Mouse (Mus musculus): Measurements from ENCODE around the gene Tgm1.

The Tgm1 gene

GRCm38 (mm10) chr14:55713729-55714122 is at the start of gene Tgm1:
TSS of gene Tgm1 (minus strand) at chr14:55713926.
- no peak for DNase-seq

- no peak for DNase-seq
Observed at GRCm38 (mm10) chr14:55763166-55763565, 49.4 kb upstream of the Tgm1 start.

GRCm38 (mm10) chr14:55762001-55762821 is 48.5 kb upstream of the Tgm1 start:
- DNase-seq = peak; percentile 26

- DNase-seq = no peak
Observed at GRCm38 (mm10) chr14:55761163-55761562, 47.4 kb upstream of the Tgm1 start, which contains the start of gene Ltb4r2. TSS of gene Ltb4r2 (plus strand) at chr14:55761428.

- peak; percentile 86 for DNase-seq
Observed at GRCm38 (mm10) chr14:55760156-55760555, 46.4 kb upstream of the Tgm1 start.

GRCm38 (mm10) chr14:55758363-55758784 is 44.6 kb upstream of the Tgm1 start, which contains the start of gene Cideb:
TSS of gene Cideb (minus strand) at chr14:55758458.
- no peak for DNase-seq

GRCm38 (mm10) chr14:55757566-55757965 is 43.8 kb upstream of the Tgm1 start:
- DNase-seq = no peak

- no peak for DNase-seq
Observed at GRCm38 (mm10) chr14:55747051-55747847, 33.5 kb upstream of the Tgm1 start.

- no peak for DNase-seq
Observed at GRCm38 (mm10) chr14:55745861-55746237, 32.1 kb upstream of the Tgm1 start.

GRCm38 (mm10) chr14:55745180-55745860 is 31.6 kb upstream of the Tgm1 start, which contains the start of the genes Dhrs1 and Nop9:
TSS of gene Dhrs1 (minus strand) at chr14:55745690.
TSS of gene Nop9 (plus strand) at chr14:55745693.
- DNase-seq = peak; percentile 87

- peak; percentile 90 for DNase-seq
Observed at GRCm38 (mm10) chr14:55743711-55744110, 30.0 kb upstream of the Tgm1 start.

- no peak for DNase-seq
Observed at GRCm38 (mm10) chr14:55737086-55737687, 23.5 kb upstream of the Tgm1 start.

GRCm38 (mm10) chr14:55735758-55736157 is 22.0 kb upstream of the Tgm1 start:
- no peak for DNase-seq

GRCm38 (mm10) chr14:55735334-55735733 is 21.6 kb upstream of the Tgm1 start:
- no peak for DNase-seq

- DNase-seq = no peak
Observed at GRCm38 (mm10) chr14:55734869-55735268, 21.1 kb upstream of the Tgm1 start.

GRCm38 (mm10) chr14:55733889-55734288 is 20.2 kb upstream of the Tgm1 start:
- DNase-seq = no peak

GRCm38 (mm10) chr14:55730531-55731032 is 16.9 kb upstream of the Tgm1 start:
- no peak for DNase-seq

- DNase-seq = no peak
Observed at GRCm38 (mm10) chr14:55730116-55730515, 16.4 kb upstream of the Tgm1 start.

GRCm38 (mm10) chr14:55727889-55728685 is 14.4 kb upstream of the Tgm1 start:
- DNase-seq = no peak

GRCm38 (mm10) chr14:55726261-55726660 is 12.5 kb upstream of the Tgm1 start:
- DNase-seq = no peak

GRCm38 (mm10) chr14:55724411-55724871 is 10.7 kb upstream of the Tgm1 start:
- DNase-seq = peak; percentile 79
